In the genomic region with DNA sequence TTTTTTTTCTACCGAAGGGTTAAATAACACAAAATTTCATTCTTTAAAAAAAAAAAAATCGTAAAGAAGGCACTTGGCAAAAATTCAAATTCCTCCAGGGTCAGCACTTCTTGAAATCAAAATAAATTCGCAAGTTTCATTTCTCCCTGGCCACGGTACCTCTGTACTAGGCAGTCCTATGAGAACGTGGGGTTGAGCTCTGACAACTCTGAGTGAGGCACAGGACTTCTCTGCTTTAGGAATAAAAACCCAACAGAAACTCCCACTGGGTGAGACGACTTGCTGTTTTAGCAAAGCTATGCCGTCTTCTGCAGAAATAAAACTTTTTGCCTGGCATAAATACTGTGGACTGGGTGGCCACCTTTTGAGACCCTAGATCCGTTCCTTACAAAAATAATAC, we compare ENCODE assay signal across 24 mouse cellular contexts. TPM values are rescaled to one million over a fixed set of nuclear protein-coding genes. Genes with fewer than 3 reads are reported as not detected.
"Had no signal": no experiment of that assay in that cellular context is flagged by ENCODE, and none has a peak within 500 bp of the region (broad histone marks: within the 10 kb centered on the region; RNA-seq: fewer than 3 reads in every experiment).

No protein-coding gene starts in this region.

- H3K4me3 ChIP-seq: heart, embryonic 13.5 days; heart, embryonic 15.5 days; hindbrain, embryonic 13.5 days; hindbrain, embryonic 15.5 days; limb, embryonic 13.5 days; limb, embryonic 15.5 days; liver, embryonic 12.5 days had no signal

- H3K4me2 ChIP-seq: heart, embryonic 11.5 days; heart, embryonic 13.5 days; heart, embryonic 15.5 days; hindbrain, embryonic 13.5 days; hindbrain, embryonic 15.5 days; limb, embryonic 13.5 days; limb, embryonic 15.5 days; liver, embryonic 12.5 days had no signal

- ATAC-seq: hindbrain, postnatal 0 days; intestine, embryonic 16.5 days; liver, embryonic 12.5 days had no signal

- H3K27me3 ChIP-seq: heart, embryonic 13.5 days; heart, embryonic 15.5 days; hindbrain, embryonic 13.5 days; hindbrain, embryonic 15.5 days; limb, embryonic 13.5 days; limb, embryonic 15.5 days; liver, embryonic 12.5 days had no signal

- DNase-seq: gastrocnemius, postnatal 14 days; gastrocnemius, postnatal 36 days; heart, adult 18-20 months; heart, postnatal 14 days; heart, postnatal 36 days; kidney, adult 11 months; kidney, adult 8-10 months; kidney, postnatal 10 days; layer of hippocampus, adult 9-11 months; layer of hippocampus, postnatal 36 days; left cerebral cortex, postnatal 4 days had no signal

- H3K27ac ChIP-seq: heart, embryonic 13.5 days; heart, embryonic 15.5 days; hindbrain, embryonic 13.5 days; hindbrain, embryonic 15.5 days; hindbrain, postnatal 0 days; limb, embryonic 13.5 days; limb, embryonic 15.5 days; liver, embryonic 12.5 days; liver, embryonic 14.5 days had no signal

- H3K9ac ChIP-seq: heart, embryonic 13.5 days; heart, embryonic 15.5 days; hindbrain, embryonic 13.5 days; hindbrain, embryonic 15.5 days; limb, embryonic 13.5 days; limb, embryonic 15.5 days; liver, embryonic 12.5 days; liver, embryonic 14.5 days had no signal

- H3K36me3 ChIP-seq: heart, embryonic 13.5 days; heart, embryonic 15.5 days; hindbrain, embryonic 13.5 days; hindbrain, embryonic 15.5 days; limb, embryonic 13.5 days; limb, embryonic 15.5 days; liver, embryonic 12.5 days had no signal

- H3K4me1 ChIP-seq: heart, embryonic 13.5 days; heart, embryonic 15.5 days; hindbrain, embryonic 13.5 days; hindbrain, embryonic 15.5 days; limb, embryonic 13.5 days; limb, embryonic 15.5 days; liver, embryonic 12.5 days had no signal

- H3K9me3 ChIP-seq: heart, embryonic 13.5 days; heart, embryonic 15.5 days; hindbrain, embryonic 13.5 days; hindbrain, embryonic 15.5 days; limb, embryonic 13.5 days; limb, embryonic 15.5 days; liver, embryonic 12.5 days had no signal

RNA-seq across cellular contexts. Expression of a gene that starts 44.1 kb away (rescaled TPM):
- total RNA-seq: hematopoietic stem cell, adult 5-6 weeks had no signal
- polyA plus RNA-seq: limb, embryonic 11.5 days had no signal
